ENCODE assay signal across 21 mouse cellular contexts in the genomic region with DNA sequence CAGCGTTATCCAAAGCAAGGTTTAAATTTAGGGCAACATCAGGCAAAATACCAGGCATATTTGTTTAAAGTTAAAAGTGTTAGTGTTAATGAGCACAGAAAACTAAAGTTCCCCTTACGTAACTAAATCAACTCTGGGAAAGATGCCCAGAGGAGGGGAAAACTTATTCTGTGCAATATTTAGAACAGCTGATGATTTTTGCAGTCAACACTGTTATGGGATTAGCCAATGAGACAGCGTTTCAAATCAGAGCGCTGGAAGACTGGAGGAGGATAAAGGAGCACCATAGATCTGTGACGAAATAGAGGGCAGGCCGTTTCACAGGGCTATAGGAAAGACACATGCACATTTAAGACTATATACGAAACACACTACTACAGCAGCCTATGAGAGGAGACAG. TPM values are rescaled to one million over a fixed set of nuclear protein-coding genes. Genes with fewer than 3 reads are reported as not detected.
DNase-seq lines count a peak whose midpoint lies in the region; ATAC-seq and TF ChIP-seq lines count a peak whose summit lies in the region.
"Had no signal": no experiment of that assay in that cellular context is flagged by ENCODE, and none has a peak within 500 bp of the region (broad histone marks: within the 10 kb centered on the region; RNA-seq: fewer than 3 reads in every experiment).

No protein-coding gene starts in this region.

- WGBS in kidney, adult 2 months, result 62% methylated on average over 7 of the region's 7 CpGs
- 53% methylated on average over 7 of the region's 7 CpGs for WGBS in lung, embryonic 16.5 days
- WGBS in forebrain, embryonic 16.5 days, result 61% methylated on average over 7 of the region's 7 CpGs

- no peaks in the 10 kb centered on the region for H3K27me3 ChIP-seq in kidney, adult 2 months (replicated peaks; ENCODE audit: control insufficient read depth, insufficient read depth, low read length)
- no peaks in the 10 kb centered on the region for H3K27me3 ChIP-seq in lung, embryonic 16.5 days (ENCODE audit: control insufficient read depth, insufficient read depth, low read depth, low read length)
- H3K27me3 ChIP-seq in forebrain, embryonic 16.5 days (replicated peaks; ENCODE audit: control insufficient read depth, insufficient read depth, low read length), result no peaks in the 10 kb centered on the region
- H3K27me3 ChIP-seq: CH12.LX; embryonic facial prominence, embryonic 12.5 days had no signal

- TF ChIP-seq CTCF in kidney, adult 2 months (conservative IDR thresholded peaks at IDR 0.05; ENCODE audit: insufficient read depth, insufficient read length, low read depth, low read length), result no peak

- no peak overlapping the region for H3K4me2 ChIP-seq in lung, embryonic 16.5 days (ENCODE audit: low read depth, low read length)
- no peak overlapping the region for H3K4me2 ChIP-seq in forebrain, embryonic 16.5 days (ENCODE audit: low read length)
- H3K4me2 ChIP-seq: embryonic facial prominence, embryonic 12.5 days had no signal

- no peak overlapping the region for H3K27ac ChIP-seq in kidney, adult 2 months (ENCODE audit: insufficient read depth, low read depth, low read length)
- H3K27ac ChIP-seq in lung, embryonic 16.5 days (ENCODE audit: low read length), result no peak overlapping the region
- no peak overlapping the region for H3K27ac ChIP-seq in forebrain, embryonic 16.5 days (ENCODE audit: low read length)
- H3K27ac ChIP-seq: embryonic facial prominence, embryonic 12.5 days; heart, adult 2 months had no signal

- no peak overlapping the region for H3K4me3 ChIP-seq in kidney, adult 2 months (ENCODE audit: insufficient read depth, low read depth, low read length)
- no peak overlapping the region for H3K4me3 ChIP-seq in lung, embryonic 16.5 days (ENCODE audit: low read length)
- H3K4me3 ChIP-seq in forebrain, embryonic 16.5 days (replicated peaks; ENCODE audit: low read length), result no peak overlapping the region
- H3K4me3 ChIP-seq: embryonic facial prominence, embryonic 12.5 days; heart, adult 2 months had no signal

- H3K9me3 ChIP-seq in lung, embryonic 16.5 days (ENCODE audit: control insufficient read depth, low read length), result no peaks in the 10 kb centered on the region
- no peaks in the 10 kb centered on the region for H3K9me3 ChIP-seq in forebrain, embryonic 16.5 days (ENCODE audit: control insufficient read depth, low read length)
- H3K9me3 ChIP-seq: embryonic facial prominence, embryonic 12.5 days had no signal

- peaks cover 10% of the 10 kb centered on the region; the same call in 1 of the 2 replicates for H3K4me1 ChIP-seq in kidney, adult 2 months (ENCODE audit: control insufficient read depth, insufficient read depth, low read length)
- H3K4me1 ChIP-seq in lung, embryonic 16.5 days (replicated peaks; ENCODE audit: control insufficient read depth, insufficient read depth, low read length), result no peaks in the 10 kb centered on the region
- H3K4me1 ChIP-seq in forebrain, embryonic 16.5 days (replicated peaks; ENCODE audit: control insufficient read depth, insufficient read depth, low read length), result no peaks in the 10 kb centered on the region
- H3K4me1 ChIP-seq: embryonic facial prominence, embryonic 12.5 days had no signal

- no peak overlapping the region for H3K9ac ChIP-seq in lung, embryonic 16.5 days (ENCODE audit: low read length)
- H3K9ac ChIP-seq in forebrain, embryonic 16.5 days (replicated peaks; ENCODE audit: low read depth, low read length), result no peak overlapping the region
- H3K9ac ChIP-seq: embryonic facial prominence, embryonic 12.5 days had no signal

- DNase-seq in kidney, adult 2 months, result peak; percentile 45
- DNase-seq in kidney, postnatal 25 days, result no peak
- DNase-seq in lung, postnatal 14 days, result no peak
- DNase-seq in lung, postnatal 36 days, result peak; percentile 6
- no peak for DNase-seq in adrenal gland, postnatal 36 days
- DNase-seq: adrenal gland, adult 2 months; cerebellum, postnatal 14 days; heart, adult 2 months; kidney, postnatal 36 days; thymus, postnatal 36 days had no signal

- TF ChIP-seq POLR2A in kidney, adult 2 months (IDR thresholded peaks at IDR 0.05; ENCODE audit: low read depth, low read length), result no peak

- H3K36me3 ChIP-seq in kidney, adult 2 months (ENCODE audit: control insufficient read depth, insufficient read depth, low read length), result no peaks in the 10 kb centered on the region
- no peaks in the 10 kb centered on the region for H3K36me3 ChIP-seq in lung, embryonic 16.5 days (ENCODE audit: control insufficient read depth, insufficient read depth, low read length)
- H3K36me3 ChIP-seq in forebrain, embryonic 16.5 days (ENCODE audit: control insufficient read depth, insufficient read depth), result no peaks in the 10 kb centered on the region
- H3K36me3 ChIP-seq: embryonic facial prominence, embryonic 12.5 days had no signal

- peak; percentile 97 for ATAC-seq in lung, embryonic 16.5 days (ENCODE audit: low read depth)
- ATAC-seq in forebrain, embryonic 16.5 days, result peak; percentile 86
- ATAC-seq: inflammation-experienced regulatory T-cells, adult 6 months had no signal

RNA-seq across cellular contexts. Expression of a gene that starts 19.2 kb away (rescaled TPM):
- not detected in 2 replicates for polyA plus RNA-seq in kidney, adult 2 months (2012; rRNA removed)
- polyA plus RNA-seq in lung, embryonic 16.5 days (2015; fragmentation: Nextera tagmentation; extraction: Ambion mirVana), result 0.29 and 0.30 TPM in 2 replicates
- polyA plus RNA-seq in forebrain, embryonic 16.5 days (2015; fragmentation: Nextera tagmentation; extraction: Ambion mirVana), result 1.7 and 2.2 TPM in 2 replicates
- total RNA-seq in adrenal gland, postnatal 36 days (2021), result not detected
- total RNA-seq: adrenal gland, adult 2 months; CH12.LX; heart, adult 2 months; hematopoietic stem cell, adult 5-6 weeks; megakaryocyte progenitor cell, adult 5-6 weeks; monocyte, adult 5-6 weeks; neutrophil, adult 5-6 weeks had no signal
- polyA plus RNA-seq: adrenal gland, adult 2 months; heart, adult 2 months; inflammation-experienced regulatory T-cells, adult 6 months; limb, embryonic 11.5 days; stomach, embryonic 14.5 days had no signal

RNA-seq across cellular contexts. Expression of a gene that starts 52.1 kb away (rescaled TPM):
- 1.0 and 1.3 TPM in 2 replicates for polyA plus RNA-seq in kidney, adult 2 months (2012; rRNA removed)
- polyA plus RNA-seq in lung, embryonic 16.5 days (2015; fragmentation: Nextera tagmentation; extraction: Ambion mirVana), result 7.6 and 7.7 TPM in 2 replicates
- 14.8 and 15.1 TPM in 2 replicates for polyA plus RNA-seq in forebrain, embryonic 16.5 days (2015; fragmentation: Nextera tagmentation; extraction: Ambion mirVana)
- total RNA-seq in adrenal gland, postnatal 36 days (2021), result 1 to 10 TPM; 7.2 to 7.6 TPM

Comparison
In these comparisons a context has a peak if more than half of its experiments do, and no peak if none do; other contexts are left out.
1. DNase-seq: peak in kidney, adult 2 months (single experiment) and lung, postnatal 36 days (single experiment); none in kidney, postnatal 25 days (0 of 2), lung, postnatal 14 days (single experiment) and adrenal gland, postnatal 36 days (0 of 2).